Mouse (Mus musculus) megakaryocyte, embryonic 14.5 days (primary cell): Measurements from ENCODE around the gene Peli2.

Source experiments
- FLI1 ChIP-seq: IDR thresholded peaks from 2 replicates; pipeline ENCODE4 v1.6.1; 2012; ENCODE audit warnings: low read length, inconsistent platforms, mixed read lengths
- GATA1 ChIP-seq: IDR thresholded peaks from 3 replicates; pipeline ENCODE4 v1.6.1; 2012; ENCODE audit warnings: mixed read lengths, low read length, inconsistent platforms, borderline replicate concordance

- no peak for TF ChIP-seq GATA1
- TF ChIP-seq FLI1 = no peak
Observed at GRCm38 (mm10) chr14:48293498-48293897, 172.9 kb downstream of the Peli2 start.
